Mouse (Mus musculus) heart, postnatal 10 days (tissue): ENCODE measurements at regions not wholly inside any gene's neighbourhood (a gene's known extent, or its start where the extent isn't known, plus 50 kb on each side); places are given as distances from the start of the nearest gene placed in this dataset.
"Not testable (repeated sequence)": the region's sequence is repeated elsewhere in the genome, so short reads cannot be mapped to it uniquely, and the experiment has no call there.

ENCODE experiments used
- DNase-seq, 2 experiments: peaks; one replicate each; pipeline ENCODE4 v3.0.0; 2021
- intact Hi-C: fragments of 180-260 bp; cut with DNase I; formaldehyde crosslinking; loops from one replicate; pipeline ENCODE4 v1.15.1; 2025

- intact Hi-C loops, DNase-seq: not testable (repeated sequence)
Measured at GRCm38 (mm10) chr1:112486046-112486445, 621.3 kb upstream of the Dsel start.

GRCm38 (mm10) chr1:112456047-112456446 lies 591.3 kb upstream of the Dsel start:
- intact Hi-C loops = no loop called here
- peak; percentile 1 to 17 for DNase-seq

DNA sequence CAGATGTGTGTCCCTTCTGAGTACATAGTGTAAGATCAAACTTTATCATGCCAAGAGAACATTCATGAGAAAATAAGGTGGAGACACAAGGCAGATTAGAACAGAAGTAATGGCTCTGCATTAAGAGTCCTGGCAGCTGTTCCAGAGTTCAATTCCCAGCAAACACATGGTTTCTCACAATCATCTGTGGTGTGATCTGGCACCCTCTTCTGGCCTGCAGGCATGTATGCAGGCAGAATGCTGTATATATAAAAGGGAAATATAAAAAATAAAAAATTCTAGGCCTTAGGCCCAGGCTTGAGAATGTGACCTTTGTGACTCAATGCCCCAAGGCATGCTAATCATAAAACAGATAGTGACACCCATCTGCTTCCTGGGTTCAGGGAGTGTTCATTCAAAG lies 587.7 kb upstream of the Dsel start:
- no peak for DNase-seq
- intact Hi-C loops = no loop called here

DNA sequence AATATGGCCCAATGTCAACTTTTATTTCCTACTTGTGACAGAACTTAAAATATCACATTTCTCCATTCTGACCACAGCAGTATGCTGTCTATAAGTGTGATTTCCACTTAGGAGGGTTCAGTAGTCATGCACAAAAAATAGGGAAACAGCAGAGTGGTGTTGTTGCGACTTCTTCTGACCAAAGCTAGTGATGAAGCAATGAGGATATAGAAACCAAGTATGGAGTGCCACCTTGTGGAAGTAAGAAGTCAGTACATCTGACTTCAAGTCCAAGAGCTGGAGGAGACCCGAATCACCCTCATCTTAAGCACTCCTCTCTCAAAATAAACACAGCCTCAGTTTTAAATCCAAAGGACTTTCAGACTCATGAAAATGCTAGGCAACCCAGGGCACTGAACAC lies 586.9 kb upstream of the Dsel start:
- intact Hi-C loops = loop anchor here (2.0 kb wide), 1 partner anchor 791 kb away; no protein-coding TSS in a partner anchor
- DNase-seq = peak; percentile 0 to 1

DNA sequence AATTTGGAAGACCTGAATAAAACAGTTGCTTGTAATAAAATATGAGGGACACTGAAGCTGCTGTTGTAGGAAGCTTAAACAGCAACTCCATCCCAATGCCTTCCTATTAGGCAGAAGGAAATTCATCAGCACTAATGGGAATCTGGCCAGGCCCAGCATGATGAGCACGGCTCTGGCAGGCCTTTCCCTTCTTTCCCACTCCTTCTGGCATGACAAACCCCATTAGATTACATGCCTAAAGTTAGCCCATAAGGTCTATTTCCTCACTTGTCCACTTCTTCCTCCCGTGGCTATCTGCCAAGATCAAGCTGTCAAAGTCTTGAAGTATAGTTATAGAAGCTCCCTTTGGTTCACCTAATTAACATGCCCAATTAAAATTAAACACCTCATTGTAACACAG lies 574.4 kb upstream of the Dsel start:
- no peak for DNase-seq
- intact Hi-C loops = no loop called here

DNA sequence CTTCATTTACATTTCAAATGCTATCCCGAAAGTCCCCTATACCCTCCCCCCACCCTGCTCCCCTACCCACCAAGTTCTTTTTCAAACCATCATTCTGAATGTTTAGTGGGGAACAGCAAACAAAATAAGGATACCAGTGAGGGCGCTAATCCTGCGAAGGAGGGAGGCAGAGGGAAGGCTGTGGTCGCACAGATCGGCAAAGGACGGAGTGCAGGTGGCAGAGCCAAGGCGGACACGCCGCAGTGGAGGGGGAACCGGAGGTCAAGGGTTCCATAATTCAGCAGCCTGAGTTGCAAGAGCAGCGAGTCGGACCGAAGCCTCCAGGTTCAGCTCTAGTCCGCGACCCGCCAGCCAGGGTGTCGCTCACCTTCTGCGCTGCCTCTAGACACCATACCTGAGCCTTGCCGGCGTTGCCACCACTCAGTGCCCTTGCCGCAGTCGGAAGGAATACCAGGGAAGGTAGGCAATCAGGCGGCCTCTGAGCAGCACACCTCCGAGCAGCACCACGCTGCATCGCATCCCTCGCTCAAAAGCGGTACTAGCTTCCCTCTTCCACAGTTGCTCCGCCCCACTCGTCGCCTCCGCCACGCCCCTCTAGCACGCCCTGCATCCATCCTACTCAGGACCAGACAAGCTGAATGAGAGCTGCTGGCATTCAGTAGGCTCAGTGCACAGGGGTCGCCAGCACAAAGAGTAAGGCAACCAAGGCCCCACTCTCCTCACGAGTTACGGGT lies 551.8 kb upstream of the Dsel start:
- DNase-seq = no peak
- intact Hi-C loops = no loop called here

GRCm38 (mm10) chr1:112388807-112389206 lies 524.1 kb upstream of the Dsel start:
- peak in 1 of 2 experiments; percentile 6 for DNase-seq
- intact Hi-C loops = no loop called here

GRCm38 (mm10) chr1:112384015-112384414 lies 519.3 kb upstream of the Dsel start:
- intact Hi-C loops = no loop called here
- DNase-seq = no peak

- DNase-seq = peak; percentile 11 to 27
- intact Hi-C loops = loop anchor here (2.0 kb wide), 1 partner anchor 717 kb away; no protein-coding TSS in a partner anchor
Measured at GRCm38 (mm10) chr1:112379651-112380264, 515.0 kb upstream of the Dsel start.

GRCm38 (mm10) chr1:112378660-112379059 lies 513.9 kb upstream of the Dsel start:
- intact Hi-C loops = loop anchor here (1.0 to 2.0 kb wide), 2 partner anchors 514 to 716 kb away; partner anchors contain the start of gene Dsel
- peak; percentile 1 to 14 for DNase-seq

DNA sequence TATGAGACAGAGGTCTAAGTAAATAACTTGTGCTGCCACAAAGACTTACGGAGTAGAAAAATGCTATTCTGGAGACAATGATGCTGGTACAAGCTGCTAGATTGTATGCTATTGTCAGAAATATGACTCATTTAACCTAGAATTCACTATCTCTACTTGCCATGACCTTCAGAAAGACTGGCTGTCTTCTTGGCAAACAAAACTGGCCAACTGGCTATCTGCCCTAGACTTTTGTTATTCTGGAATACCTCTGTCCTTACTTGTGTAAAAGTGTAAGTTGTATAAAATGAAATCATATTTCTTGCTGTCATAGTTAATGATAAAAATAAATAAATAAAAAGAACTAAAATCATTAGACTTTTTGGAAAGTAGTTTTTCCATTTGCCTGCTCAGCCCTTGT lies 491.1 kb upstream of the Dsel start:
- DNase-seq = no peak
- intact Hi-C loops = no loop called here
